12 mouse cellular contexts compared by ENCODE assay signal in genomic region chr6:8936168-8936567, GRCm38 (mm10). TPM values are rescaled to one million over a fixed set of nuclear protein-coding genes. Genes with fewer than 3 reads are reported as not detected.
DNase-seq lines count a peak whose midpoint lies in the region; ATAC-seq lines count a peak whose summit lies in the region.
"Had no signal": no experiment of that assay in that cellular context is flagged by ENCODE, and none has a peak within 500 bp of the region (broad histone marks: within the 10 kb centered on the region; RNA-seq: fewer than 3 reads in every experiment).

No protein-coding gene starts in this region.

- no peaks in the 10 kb centered on the region for H3K9me3 ChIP-seq in limb, embryonic 13.5 days
- no peaks in the 10 kb centered on the region for H3K9me3 ChIP-seq in limb, embryonic 10.5 days (replicated peaks)
- no peaks in the 10 kb centered on the region for H3K9me3 ChIP-seq in forebrain, embryonic 13.5 days (replicated peaks)
- H3K9me3 ChIP-seq in hindbrain, embryonic 16.5 days (ENCODE audit: control insufficient read depth, low read length) = no peaks in the 10 kb centered on the region
- no peaks in the 10 kb centered on the region for H3K9me3 ChIP-seq in stomach, embryonic 15.5 days
- H3K9me3 ChIP-seq: embryonic facial prominence, embryonic 12.5 days had no signal

- DNase-seq in limb, embryonic 10.5 days (ENCODE audit: low spot score) = no peak
- no peak for DNase-seq in gastrocnemius, postnatal 10 days
- DNase-seq in adrenal gland, adult 2 months = no peak

- no peak overlapping the region for H3K4me3 ChIP-seq in limb, embryonic 13.5 days
- no peak overlapping the region for H3K4me3 ChIP-seq in limb, embryonic 10.5 days
- H3K4me3 ChIP-seq in forebrain, embryonic 13.5 days = no peak overlapping the region
- no peak overlapping the region for H3K4me3 ChIP-seq in hindbrain, embryonic 16.5 days (ENCODE audit: low read length)
- no peak overlapping the region for H3K4me3 ChIP-seq in stomach, embryonic 15.5 days (replicated peaks)
- H3K4me3 ChIP-seq: embryonic facial prominence, embryonic 12.5 days had no signal

- H3K9ac ChIP-seq in limb, embryonic 13.5 days = no peak overlapping the region
- no peak overlapping the region for H3K9ac ChIP-seq in forebrain, embryonic 13.5 days
- no peak overlapping the region for H3K9ac ChIP-seq in hindbrain, embryonic 16.5 days (ENCODE audit: low read depth, low read length)
- H3K9ac ChIP-seq in stomach, embryonic 15.5 days = no peak overlapping the region
- H3K9ac ChIP-seq: embryonic facial prominence, embryonic 12.5 days had no signal

- H3K36me3 ChIP-seq in limb, embryonic 13.5 days = no peaks in the 10 kb centered on the region
- H3K36me3 ChIP-seq in limb, embryonic 10.5 days = no peaks in the 10 kb centered on the region
- no peaks in the 10 kb centered on the region for H3K36me3 ChIP-seq in forebrain, embryonic 13.5 days (ENCODE audit: poor library complexity, severe bottlenecking)
- H3K36me3 ChIP-seq in hindbrain, embryonic 16.5 days (ENCODE audit: control insufficient read depth, insufficient read depth, low read length) = no peaks in the 10 kb centered on the region
- no peaks in the 10 kb centered on the region for H3K36me3 ChIP-seq in stomach, embryonic 15.5 days
- H3K36me3 ChIP-seq: embryonic facial prominence, embryonic 12.5 days had no signal

- 0 out of 2 replicates have a peak, but pooled peaks cover 5% of the 10 kb centered on the region for H3K27me3 ChIP-seq in limb, embryonic 13.5 days
- no peaks in the 10 kb centered on the region for H3K27me3 ChIP-seq in limb, embryonic 10.5 days (ENCODE audit: low read depth, poor library complexity, severe bottlenecking)
- H3K27me3 ChIP-seq in forebrain, embryonic 13.5 days = no peaks in the 10 kb centered on the region
- H3K27me3 ChIP-seq in hindbrain, embryonic 16.5 days (replicated peaks; ENCODE audit: control insufficient read depth, insufficient read depth, low read length) = no peaks in the 10 kb centered on the region
- no peaks in the 10 kb centered on the region for H3K27me3 ChIP-seq in stomach, embryonic 15.5 days (replicated peaks)
- H3K27me3 ChIP-seq: embryonic facial prominence, embryonic 12.5 days had no signal

- H3K4me2 ChIP-seq in limb, embryonic 13.5 days (replicated peaks) = 0 out of 2 replicates have a peak overlapping the region, but pooled peaks have one; percentile 12
- H3K4me2 ChIP-seq in forebrain, embryonic 13.5 days = 0 out of 2 replicates have a peak overlapping the region, but pooled peaks have one; percentile 32
- H3K4me2 ChIP-seq in hindbrain, embryonic 16.5 days (ENCODE audit: low read length) = peak overlapping the region; percentile 49
- H3K4me2 ChIP-seq in stomach, embryonic 15.5 days = peak overlapping the region; percentile 30; the same call in 1 of the 2 replicates
- H3K4me2 ChIP-seq: embryonic facial prominence, embryonic 12.5 days had no signal

- no peak overlapping the region for H3K27ac ChIP-seq in limb, embryonic 13.5 days
- no peak overlapping the region for H3K27ac ChIP-seq in limb, embryonic 10.5 days
- no peak overlapping the region for H3K27ac ChIP-seq in forebrain, embryonic 13.5 days
- no peak overlapping the region for H3K27ac ChIP-seq in hindbrain, embryonic 16.5 days (ENCODE audit: low read depth, low read length)
- H3K27ac ChIP-seq in stomach, embryonic 15.5 days = no peak overlapping the region
- H3K27ac ChIP-seq: embryonic facial prominence, embryonic 12.5 days had no signal

- WGBS in limb, embryonic 13.5 days = 17% methylated on average over 4 of the region's 4 CpGs
- WGBS in limb, embryonic 10.5 days = 23% methylated on average over 4 of the region's 4 CpGs
- 24% methylated on average over 4 of the region's 4 CpGs for WGBS in forebrain, embryonic 13.5 days
- WGBS in hindbrain, embryonic 16.5 days = 15% methylated on average over 4 of the region's 4 CpGs
- 14% methylated on average over 4 of the region's 4 CpGs for WGBS in stomach, embryonic 15.5 days

- no peak for ATAC-seq in limb, embryonic 13.5 days (ENCODE audit: low FRiP score, low read depth)
- ATAC-seq in forebrain, embryonic 13.5 days = peak; percentile 65
- peak; percentile 66 for ATAC-seq in hindbrain, embryonic 16.5 days
- ATAC-seq in stomach, embryonic 15.5 days (ENCODE audit: insufficient read depth, low FRiP score, low read depth) = no peak

- H3K4me1 ChIP-seq in limb, embryonic 13.5 days = no peaks in the 10 kb centered on the region
- no peaks in the 10 kb centered on the region for H3K4me1 ChIP-seq in limb, embryonic 10.5 days
- 0 out of 2 replicates have a peak, but pooled peaks cover 5% of the 10 kb centered on the region for H3K4me1 ChIP-seq in forebrain, embryonic 13.5 days
- H3K4me1 ChIP-seq in hindbrain, embryonic 16.5 days (ENCODE audit: control insufficient read depth, insufficient read depth, low read depth, low read length) = peaks cover 5% of the 10 kb centered on the region; the same call in 1 of the 2 replicates
- no peaks in the 10 kb centered on the region for H3K4me1 ChIP-seq in stomach, embryonic 15.5 days
- H3K4me1 ChIP-seq: embryonic facial prominence, embryonic 12.5 days had no signal

RNA-seq across cellular contexts. Expression of gene Nxph1, which starts 12.1 kb away (rescaled TPM):
- polyA plus RNA-seq in limb, embryonic 13.5 days (2015; fragmentation: Nextera tagmentation; extraction: Ambion mirVana) = 1.5 and 1.6 TPM in 2 replicates
- not detected in 2 replicates for polyA plus RNA-seq in limb, embryonic 10.5 days (2016; fragmentation: Nextera tagmentation; extraction: Ambion mirVana)
- 23.9 and 31.6 TPM in 2 replicates for polyA plus RNA-seq in forebrain, embryonic 13.5 days (2015; fragmentation: Nextera tagmentation; extraction: Ambion mirVana)
- polyA plus RNA-seq in hindbrain, embryonic 16.5 days (2015; fragmentation: Nextera tagmentation; extraction: Ambion mirVana) = 90.3 and 101 TPM in 2 replicates
- 0.39 and 0.63 TPM in 2 replicates for polyA plus RNA-seq in stomach, embryonic 15.5 days (2015; fragmentation: Nextera tagmentation; extraction: Ambion mirVana)
- total RNA-seq in gastrocnemius, postnatal 10 days (2021) = under 1 TPM in 1 of 2 experiments, not detected in 1; 0.09 TPM
- under 1 TPM in 1 of 2 experiments, not detected in 1; 0.52 TPM for total RNA-seq in adrenal gland, adult 2 months (2021)
- 0.39 and 0.70 TPM in 2 replicates for polyA plus RNA-seq in adrenal gland, adult 2 months (2012; rRNA removed)
- total RNA-seq: ES-E14; monocyte, adult 5-6 weeks had no signal
- polyA plus RNA-seq: C2C12; liver, embryonic 16.5 days had no signal

Comparison
In these comparisons a context has a peak if more than half of its experiments do, and no peak if none do; other contexts are left out.
1. ATAC-seq: peak in forebrain, embryonic 13.5 days (single experiment) and hindbrain, embryonic 16.5 days (single experiment); none in limb, embryonic 13.5 days (single experiment) and stomach, embryonic 15.5 days (single experiment).
2. Peak in every context shown above with its lines, with median percentiles within 50 percentile points of each other: H3K4me2 ChIP-seq.